Mouse (Mus musculus) adrenal gland, adult (tissue): ENCODE results near the gene Slc15a1.
"Not testable (repeated sequence)": the region's sequence is repeated elsewhere in the genome, so short reads cannot be mapped to it uniquely, and the experiment has no call there.

Experiments
- DNase-seq, 2 experiments: peaks; one replicate each; pipeline ENCODE4 v3.0.0; 2022 to 2023; ENCODE audit warnings: low spot score in 1 of 2; ENCODE audit not compliant: inconsistent age in 2 of 2

Slc15a1 gene

GRCm38 (mm10) chr14:121414635-121415241, 90.3 kb downstream of the Slc15a1 start:
- no peak for DNase-seq

- not testable (repeated sequence) for DNase-seq
Measured at GRCm38 (mm10) chr14:121413726-121414125, 91.3 kb downstream of the Slc15a1 start.
